Mouse (Mus musculus): Measurements from ENCODE around the gene Sfn.
A peak's percentile ranks its signal among the peaks of the same experiment; 100 is the strongest.
"Not testable (repeated sequence)": the region's sequence is repeated elsewhere in the genome, so short reads cannot be mapped to it uniquely, and the experiment has no call there.

The Sfn gene

GRCm38 (mm10) chr4:133601721-133602218, at the start of gene Sfn:
Sfn (minus strand) TSS chr4:133602168.
- no peak for ATAC-seq (ENCODE audit: insufficient number of reproducible peaks, low FRiP score, low TSS enrichment)

- no peak for ATAC-seq (ENCODE audit: insufficient number of reproducible peaks, low FRiP score, low TSS enrichment)
Measured at GRCm38 (mm10) chr4:133651445-133651844, 49.5 kb upstream of the Sfn start.

GRCm38 (mm10) chr4:133649989-133650699, 48.2 kb upstream of the Sfn start, which contains the start of gene Zdhhc18:
Zdhhc18 (minus strand) TSS chr4:133650154.
- ATAC-seq (ENCODE audit: insufficient number of reproducible peaks, low FRiP score, low TSS enrichment), result peak; percentile 36; the same call in 1 of the 2 replicates

GRCm38 (mm10) chr4:133649464-133649863, 47.5 kb upstream of the Sfn start:
- ATAC-seq (ENCODE audit: insufficient number of reproducible peaks, low FRiP score, low TSS enrichment), result not testable (repeated sequence)

- ATAC-seq (ENCODE audit: insufficient number of reproducible peaks, low FRiP score, low TSS enrichment), result no peak
Measured at GRCm38 (mm10) chr4:133645680-133646079, 43.7 kb upstream of the Sfn start.

- ATAC-seq (ENCODE audit: insufficient number of reproducible peaks, low FRiP score, low TSS enrichment), result no peak
Measured at GRCm38 (mm10) chr4:133645195-133645594, 43.2 kb upstream of the Sfn start.

- no peak for ATAC-seq (ENCODE audit: insufficient number of reproducible peaks, low FRiP score, low TSS enrichment)
Measured at GRCm38 (mm10) chr4:133634043-133634410, 32.1 kb upstream of the Sfn start.

GRCm38 (mm10) chr4:133633332-133634042, 31.5 kb upstream of the Sfn start:
- peak; percentile 84; the same call in 1 of the 2 replicates for ATAC-seq (ENCODE audit: insufficient number of reproducible peaks, low FRiP score, low TSS enrichment)

- peak; percentile 16; the same call in 1 of the 2 replicates for ATAC-seq (ENCODE audit: insufficient number of reproducible peaks, low FRiP score, low TSS enrichment)
Measured at GRCm38 (mm10) chr4:133632483-133633327, 30.7 kb upstream of the Sfn start.

- ATAC-seq (ENCODE audit: insufficient number of reproducible peaks, low FRiP score, low TSS enrichment), result no peak
Measured at GRCm38 (mm10) chr4:133631769-133632411, 29.9 kb upstream of the Sfn start.

- ATAC-seq (ENCODE audit: insufficient number of reproducible peaks, low FRiP score, low TSS enrichment), result no peak
Measured at GRCm38 (mm10) chr4:133631071-133631768, 29.3 kb upstream of the Sfn start.

- peak; percentile 41; the same call in 1 of the 2 replicates for ATAC-seq (ENCODE audit: insufficient number of reproducible peaks, low FRiP score, low TSS enrichment)
Measured at GRCm38 (mm10) chr4:133630326-133630920, 28.5 kb upstream of the Sfn start.

GRCm38 (mm10) chr4:133629191-133629590, 27.2 kb upstream of the Sfn start:
- ATAC-seq (ENCODE audit: insufficient number of reproducible peaks, low FRiP score, low TSS enrichment), result no peak

- no peak for ATAC-seq (ENCODE audit: insufficient number of reproducible peaks, low FRiP score, low TSS enrichment)
Measured at GRCm38 (mm10) chr4:133628517-133628916, 26.5 kb upstream of the Sfn start.

GRCm38 (mm10) chr4:133627039-133627438, 25.1 kb upstream of the Sfn start:
- ATAC-seq (ENCODE audit: insufficient number of reproducible peaks, low FRiP score, low TSS enrichment), result no peak

- no peak for ATAC-seq (ENCODE audit: insufficient number of reproducible peaks, low FRiP score, low TSS enrichment)
Measured at GRCm38 (mm10) chr4:133626621-133627020, 24.7 kb upstream of the Sfn start.

GRCm38 (mm10) chr4:133626221-133626620, 24.3 kb upstream of the Sfn start:
- ATAC-seq (ENCODE audit: insufficient number of reproducible peaks, low FRiP score, low TSS enrichment), result no peak

GRCm38 (mm10) chr4:133625621-133626071, 23.7 kb upstream of the Sfn start:
- ATAC-seq (ENCODE audit: insufficient number of reproducible peaks, low FRiP score, low TSS enrichment), result no peak

- no peak for ATAC-seq (ENCODE audit: insufficient number of reproducible peaks, low FRiP score, low TSS enrichment)
Measured at GRCm38 (mm10) chr4:133624830-133625229, 22.9 kb upstream of the Sfn start.

All from cerebellum, adult (tissue).